Mouse (Mus musculus): ENCODE measurements around the gene Cacna2d2. TPM values are rescaled to one million over a fixed set of nuclear protein-coding genes. Genes with fewer than 3 reads are reported as not detected.

Gene Cacna2d2
- polyA plus RNA-seq, 1 experiment from 2014 or later, result 1.8 TPM

DNA sequence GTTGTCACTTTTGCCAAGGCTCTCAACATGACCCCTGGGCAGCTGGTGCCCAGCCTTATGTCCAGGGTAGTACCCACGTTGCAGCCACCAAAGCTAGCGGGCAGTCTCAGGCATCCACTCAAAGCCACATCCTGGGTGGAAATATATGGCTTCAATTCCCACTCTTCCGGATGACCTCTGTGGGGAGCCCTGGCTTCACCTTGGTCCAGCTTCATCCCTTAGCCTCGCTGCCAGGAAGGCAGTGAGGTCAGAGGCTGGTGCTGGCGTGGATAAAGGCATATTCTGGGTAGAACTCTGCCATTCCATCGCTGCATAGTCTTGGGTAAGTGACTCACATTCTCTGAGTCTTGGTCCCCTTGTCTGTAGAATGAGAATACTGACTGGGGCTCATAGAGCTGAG, 85.4 kb downstream of the Cacna2d2 start:
- Histone ChIP-seq H3K4me2 (ENCODE audit: low read depth) (no peak overlapping the region), H3K27ac (ENCODE audit: low read depth, low read length) (peak overlapping the region; percentile 54), H3K27me3 (ENCODE audit: control insufficient read depth, insufficient read depth, low read length) (no peaks in the 10 kb centered on the region), H3K9me3 (ENCODE audit: control insufficient read depth, low read length) (no peaks in the 10 kb centered on the region), H3K9ac (ENCODE audit: low read length) (peak overlapping the region; percentile 23; the same call in 1 of the 2 replicates), H3K36me3 (ENCODE audit: control insufficient read depth, insufficient read depth, low read length) (no peaks in the 10 kb centered on the region), H3K4me1 (ENCODE audit: control insufficient read depth, insufficient read depth, low read length) (peaks cover 29% of the 10 kb centered on the region), H3K4me3 (ENCODE audit: low read depth, low read length) (no peak overlapping the region)
- 83% methylated on average over 6 of the region's 6 CpGs for WGBS
- no peak for DNase-seq (ENCODE audit: low spot score)
- no peak for ATAC-seq (ENCODE audit: insufficient read depth, low FRiP score, low TSS enrichment)

DNA sequence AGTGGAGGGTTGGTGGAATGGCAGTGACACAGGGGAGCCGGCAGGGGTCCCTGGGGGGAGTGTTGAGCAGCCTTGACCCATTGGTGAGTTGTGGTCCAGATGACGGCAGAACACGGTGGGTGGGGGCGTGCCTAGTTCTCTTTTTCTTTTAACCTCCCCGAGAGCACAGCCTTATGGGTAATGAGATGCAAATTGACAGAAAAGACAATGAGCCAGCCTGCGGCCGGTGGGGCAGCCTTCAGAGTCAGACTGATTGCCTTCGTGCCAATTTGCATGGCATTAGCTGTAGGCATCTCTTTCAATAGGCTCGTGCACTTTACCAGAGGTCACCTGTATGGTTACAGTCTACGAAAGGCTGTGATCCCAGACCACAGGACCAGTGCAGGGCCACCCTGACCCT, 86.7 kb downstream of the Cacna2d2 start:
- WGBS, result 31% methylated on average over 10 of the region's 10 CpGs
- no peaks in the 10 kb centered on the region for H3K9me3 ChIP-seq (ENCODE audit: control insufficient read depth, low read length)
- no peaks in the 10 kb centered on the region for H3K27me3 ChIP-seq (ENCODE audit: control insufficient read depth, insufficient read depth, low read length)
- peak; percentile 54 for DNase-seq (ENCODE audit: low spot score)
- H3K4me2 ChIP-seq (ENCODE audit: low read depth), result no peak overlapping the region
- H3K9ac ChIP-seq (ENCODE audit: low read length), result no peak overlapping the region
- 0 out of 2 replicates have a peak overlapping the region, but pooled peaks have one; percentile 14 for H3K27ac ChIP-seq (ENCODE audit: low read depth, low read length)
- no peak overlapping the region for H3K4me3 ChIP-seq (ENCODE audit: low read depth, low read length)
- H3K4me1 ChIP-seq (ENCODE audit: control insufficient read depth, insufficient read depth, low read length), result peaks cover 17% of the 10 kb centered on the region
- ATAC-seq (ENCODE audit: insufficient read depth, low FRiP score, low TSS enrichment), result peak; percentile 66; the same call in 1 of the 2 replicates
- no peaks in the 10 kb centered on the region for H3K36me3 ChIP-seq (ENCODE audit: control insufficient read depth, insufficient read depth, low read length)

- Histone ChIP-seq H3K27ac (ENCODE audit: low read depth, low read length) (0 out of 2 replicates have a peak overlapping the region, but pooled peaks have one; percentile 14), H3K4me2 (ENCODE audit: low read depth) (no peak overlapping the region), H3K36me3 (ENCODE audit: control insufficient read depth, insufficient read depth, low read length) (no peaks in the 10 kb centered on the region), H3K9ac (ENCODE audit: low read length) (no peak overlapping the region), H3K9me3 (ENCODE audit: control insufficient read depth, low read length) (no peaks in the 10 kb centered on the region), H3K4me3 (ENCODE audit: low read depth, low read length) (no peak overlapping the region), H3K4me1 (ENCODE audit: control insufficient read depth, insufficient read depth, low read length) (peaks cover 12% of the 10 kb centered on the region), H3K27me3 (ENCODE audit: control insufficient read depth, insufficient read depth, low read length) (no peaks in the 10 kb centered on the region)
- ATAC-seq (ENCODE audit: insufficient read depth, low FRiP score, low TSS enrichment) (0 out of 2 replicates have a peak, but pooled peaks have one; percentile 15), DNase-seq (ENCODE audit: low spot score) (no peak)
- 60% methylated on average over 6 of the region's 6 CpGs for WGBS
Measured at GRCm38 (mm10) chr9:107486507-107487225, 87.3 kb downstream of the Cacna2d2 start.

- no peak overlapping the region for H3K4me3 ChIP-seq (ENCODE audit: low read depth, low read length)
- peaks cover 10% of the 10 kb centered on the region for H3K4me1 ChIP-seq (ENCODE audit: control insufficient read depth, insufficient read depth, low read length)
- H3K27me3 ChIP-seq (ENCODE audit: control insufficient read depth, insufficient read depth, low read length), result no peaks in the 10 kb centered on the region
- DNase-seq (ENCODE audit: low spot score), result no peak
- no peak overlapping the region for H3K27ac ChIP-seq (ENCODE audit: low read depth, low read length)
- H3K4me2 ChIP-seq (ENCODE audit: low read depth), result no peak overlapping the region
- no peak overlapping the region for H3K9ac ChIP-seq (ENCODE audit: low read length)
- H3K36me3 ChIP-seq (ENCODE audit: control insufficient read depth, insufficient read depth, low read length), result no peaks in the 10 kb centered on the region
- no peak for ATAC-seq (ENCODE audit: insufficient read depth, low FRiP score, low TSS enrichment)
- WGBS, result 66% methylated on average over 8 of the region's 8 CpGs
- no peaks in the 10 kb centered on the region for H3K9me3 ChIP-seq (ENCODE audit: control insufficient read depth, low read length)
Measured at GRCm38 (mm10) chr9:107490146-107490545, 90.7 kb downstream of the Cacna2d2 start.

DNA sequence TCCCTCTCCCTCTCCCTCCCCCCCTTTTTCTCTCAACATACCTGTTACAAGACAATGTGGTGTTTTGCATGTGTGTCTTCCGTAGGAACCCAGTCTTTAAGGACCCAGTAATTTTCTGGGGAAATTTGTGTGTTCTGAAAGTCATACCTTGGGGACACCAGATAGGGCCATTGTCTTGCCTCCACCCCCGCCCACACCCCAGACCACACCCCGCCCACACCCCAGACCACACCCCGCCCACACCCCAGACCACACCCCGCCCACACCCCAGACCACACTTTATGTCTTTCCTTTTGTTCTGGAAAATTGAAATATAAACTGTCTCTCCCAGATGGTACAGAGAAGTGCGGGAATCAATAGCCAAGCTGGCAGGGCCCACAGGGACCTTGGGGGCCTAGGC, 91.2 kb downstream of the Cacna2d2 start:
- DNase-seq (ENCODE audit: low spot score) (no peak), ATAC-seq (ENCODE audit: insufficient read depth, low FRiP score, low TSS enrichment) (no peak)
- Histone ChIP-seq H3K27ac (ENCODE audit: low read depth, low read length) (no peak overlapping the region), H3K27me3 (ENCODE audit: control insufficient read depth, insufficient read depth, low read length) (no peaks in the 10 kb centered on the region), H3K4me2 (ENCODE audit: low read depth) (no peak overlapping the region), H3K36me3 (ENCODE audit: control insufficient read depth, insufficient read depth, low read length) (no peaks in the 10 kb centered on the region), H3K9me3 (ENCODE audit: control insufficient read depth, low read length) (no peaks in the 10 kb centered on the region), H3K4me1 (ENCODE audit: control insufficient read depth, insufficient read depth, low read length) (peaks cover 10% of the 10 kb centered on the region), H3K4me3 (ENCODE audit: low read depth, low read length) (no peak overlapping the region), H3K9ac (ENCODE audit: low read length) (no peak overlapping the region)
- WGBS, result 66% methylated on average over 6 of the region's 6 CpGs

DNA sequence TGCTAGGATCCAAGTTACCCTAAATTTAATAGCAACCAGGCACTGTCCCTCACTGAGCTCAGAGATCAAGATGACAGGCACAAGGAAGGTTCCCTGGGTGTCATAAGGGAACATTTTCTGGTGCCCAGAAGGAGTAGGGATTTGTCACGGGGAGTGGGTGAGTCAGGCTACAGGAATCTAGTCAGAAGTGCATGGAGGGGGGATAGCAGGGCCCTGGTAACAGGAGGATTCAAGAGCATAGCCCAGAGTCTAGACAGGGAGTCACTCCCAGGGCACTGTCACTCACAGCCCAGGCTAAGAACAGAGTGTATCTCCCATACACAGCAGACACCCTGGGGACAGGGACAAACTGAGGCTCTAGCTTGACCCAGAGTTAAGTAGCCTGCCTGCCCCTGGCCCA, 94.1 kb downstream of the Cacna2d2 start:
- 78% methylated on average over 1 of the region's 1 CpGs for WGBS
- Histone ChIP-seq H3K9me3 (ENCODE audit: control insufficient read depth, low read length) (no peaks in the 10 kb centered on the region), H3K4me3 (ENCODE audit: low read depth, low read length) (no peak overlapping the region), H3K4me2 (ENCODE audit: low read depth) (no peak overlapping the region), H3K36me3 (ENCODE audit: control insufficient read depth, insufficient read depth, low read length) (no peaks in the 10 kb centered on the region), H3K9ac (ENCODE audit: low read length) (no peak overlapping the region), H3K27ac (ENCODE audit: low read depth, low read length) (no peak overlapping the region), H3K4me1 (ENCODE audit: control insufficient read depth, insufficient read depth, low read length) (no peaks in the 10 kb centered on the region), H3K27me3 (ENCODE audit: control insufficient read depth, insufficient read depth, low read length) (no peaks in the 10 kb centered on the region)
- no peak for ATAC-seq (ENCODE audit: insufficient read depth, low FRiP score, low TSS enrichment)
- DNase-seq (ENCODE audit: low spot score), result no peak

DNA sequence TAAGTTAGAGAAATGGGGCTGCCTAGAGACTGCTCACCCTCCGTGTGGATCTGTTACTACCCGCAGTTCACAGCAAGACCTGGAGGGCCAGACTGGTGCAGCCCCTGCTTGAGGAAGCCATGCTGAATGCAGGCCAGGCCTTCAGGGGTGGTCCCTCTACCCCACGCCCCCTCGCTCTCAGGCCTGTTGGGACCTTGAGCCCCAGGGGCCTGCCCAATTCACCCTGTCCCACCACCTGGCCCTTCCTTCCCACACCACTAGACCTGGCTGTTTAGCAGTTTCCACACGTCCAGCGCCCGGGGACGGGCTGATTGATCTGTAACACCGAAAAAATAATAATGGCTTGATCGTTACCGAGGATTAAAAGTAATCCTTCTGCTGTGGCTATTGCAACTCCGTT, 94.8 kb downstream of the Cacna2d2 start:
- no peak for DNase-seq (ENCODE audit: low spot score)
- Histone ChIP-seq H3K27ac (ENCODE audit: low read depth, low read length) (no peak overlapping the region), H3K4me2 (ENCODE audit: low read depth) (no peak overlapping the region), H3K4me1 (ENCODE audit: control insufficient read depth, insufficient read depth, low read length) (no peaks in the 10 kb centered on the region), H3K27me3 (ENCODE audit: control insufficient read depth, insufficient read depth, low read length) (no peaks in the 10 kb centered on the region), H3K9me3 (ENCODE audit: control insufficient read depth, low read length) (no peaks in the 10 kb centered on the region), H3K4me3 (ENCODE audit: low read depth, low read length) (no peak overlapping the region), H3K36me3 (ENCODE audit: control insufficient read depth, insufficient read depth, low read length) (no peaks in the 10 kb centered on the region), H3K9ac (ENCODE audit: low read length) (no peak overlapping the region)
- no peak for ATAC-seq (ENCODE audit: insufficient read depth, low FRiP score, low TSS enrichment)
- WGBS, result 79% methylated on average over 12 of the region's 12 CpGs

DNA sequence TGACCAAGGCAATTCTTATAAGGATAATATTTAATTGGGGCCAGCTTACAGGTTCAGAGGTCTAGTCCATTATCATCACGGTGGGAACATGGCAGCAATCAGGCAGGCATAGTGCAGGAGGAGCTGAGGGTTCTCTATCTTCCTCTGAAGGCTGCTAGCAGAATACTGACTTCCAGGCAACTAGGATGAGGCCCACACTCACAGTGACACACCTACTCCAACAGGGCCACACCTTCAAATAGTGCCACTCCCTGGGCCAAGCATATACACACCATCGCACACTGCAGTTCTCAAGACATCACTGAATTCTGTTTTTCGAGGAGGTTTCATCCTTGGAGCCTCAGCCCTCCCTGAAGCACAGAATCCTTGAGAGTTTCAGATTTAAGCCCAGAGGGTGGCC, 96.9 kb downstream of the Cacna2d2 start:
- no peak for ATAC-seq (ENCODE audit: insufficient read depth, low FRiP score, low TSS enrichment)
- no peaks in the 10 kb centered on the region for H3K36me3 ChIP-seq (ENCODE audit: control insufficient read depth, insufficient read depth, low read length)
- no peak for DNase-seq (ENCODE audit: low spot score)
- WGBS, result 83% methylated on average over 3 of the region's 3 CpGs
- no peak overlapping the region for H3K4me2 ChIP-seq (ENCODE audit: low read depth)
- H3K27ac ChIP-seq (ENCODE audit: low read depth, low read length), result no peak overlapping the region
- no peak overlapping the region for H3K9ac ChIP-seq (ENCODE audit: low read length)
- H3K4me1 ChIP-seq (ENCODE audit: control insufficient read depth, insufficient read depth, low read length), result no peaks in the 10 kb centered on the region
- no peaks in the 10 kb centered on the region for H3K27me3 ChIP-seq (ENCODE audit: control insufficient read depth, insufficient read depth, low read length)
- H3K9me3 ChIP-seq (ENCODE audit: control insufficient read depth, low read length), result no peaks in the 10 kb centered on the region
- H3K4me3 ChIP-seq (ENCODE audit: low read depth, low read length), result no peak overlapping the region

DNA sequence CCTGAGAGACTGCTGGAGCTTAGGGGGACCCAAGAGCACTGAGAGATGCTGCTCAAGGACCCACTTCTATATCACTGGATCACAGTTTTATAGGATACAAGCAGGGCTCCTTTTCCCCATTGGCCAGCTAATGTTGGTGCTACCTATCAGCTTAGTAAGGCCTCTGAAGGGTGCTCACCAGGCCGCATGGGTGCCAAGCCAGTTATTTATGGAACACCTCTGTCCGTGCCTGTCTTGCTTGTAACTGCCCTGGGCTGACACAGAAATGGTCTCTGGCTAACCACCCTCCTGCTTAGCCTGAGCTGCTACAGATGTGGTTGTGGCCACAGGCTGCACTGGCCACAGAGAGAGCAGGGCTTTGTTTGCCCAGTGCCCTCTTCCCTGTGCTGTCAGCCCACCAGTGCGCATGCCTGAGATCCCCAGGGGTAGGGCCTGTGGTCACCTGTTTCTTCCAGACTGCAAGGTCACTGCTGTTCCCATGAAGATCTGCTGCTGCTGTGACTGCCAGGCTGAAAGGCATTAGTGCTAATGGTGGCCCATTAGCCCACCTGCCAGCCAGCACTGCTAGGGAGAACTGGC, 101.4 kb downstream of the Cacna2d2 start:
- Histone ChIP-seq H3K4me2 (ENCODE audit: low read depth) (no peak overlapping the region), H3K9me3 (ENCODE audit: control insufficient read depth, low read length) (no peaks in the 10 kb centered on the region), H3K27me3 (ENCODE audit: control insufficient read depth, insufficient read depth, low read length) (no peaks in the 10 kb centered on the region), H3K9ac (ENCODE audit: low read length) (no peak overlapping the region), H3K36me3 (ENCODE audit: control insufficient read depth, insufficient read depth, low read length) (no peaks in the 10 kb centered on the region), H3K4me3 (ENCODE audit: low read depth, low read length) (no peak overlapping the region), H3K4me1 (ENCODE audit: control insufficient read depth, insufficient read depth, low read length) (no peaks in the 10 kb centered on the region), H3K27ac (ENCODE audit: low read depth, low read length) (no peak overlapping the region)
- 88% methylated on average over 3 of the region's 3 CpGs for WGBS
- no peak for DNase-seq (ENCODE audit: low spot score)
- no peak for ATAC-seq (ENCODE audit: insufficient read depth, low FRiP score, low TSS enrichment)

All from neural tube, embryonic 11.5 days (tissue).